ENCODE assay signal across 10 mouse cellular contexts in the genomic region with DNA sequence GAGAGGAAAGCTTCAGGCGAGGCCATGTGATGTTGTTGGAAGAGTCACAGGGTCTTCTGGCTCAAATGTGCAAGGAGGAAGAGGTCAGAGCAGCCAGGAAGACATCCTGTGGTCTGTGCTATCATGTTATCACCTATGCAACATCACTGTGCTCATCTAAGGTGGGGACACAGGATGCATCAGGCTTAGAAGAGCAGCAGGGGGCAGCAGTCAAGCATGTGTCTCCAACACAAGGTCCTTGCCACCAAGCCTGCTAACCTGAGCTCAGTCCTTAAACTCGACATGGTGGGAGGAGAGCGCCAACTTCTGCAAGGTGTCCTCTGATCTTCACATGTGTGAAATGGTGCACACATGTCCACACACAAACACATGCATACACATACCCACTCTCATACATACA. TPM values are rescaled to one million over a fixed set of nuclear protein-coding genes. Genes with fewer than 3 reads are reported as not detected.
DNase-seq lines count a peak whose midpoint lies in the region; ATAC-seq and TF ChIP-seq lines count a peak whose summit lies in the region.
"Had no signal": no experiment of that assay in that cellular context is flagged by ENCODE, and none has a peak within 500 bp of the region (broad histone marks: within the 10 kb centered on the region; RNA-seq: fewer than 3 reads in every experiment).

No protein-coding gene starts in this region.

- H3K4me3 ChIP-seq in layer of hippocampus, adult 2 months, result no peak overlapping the region
- peak overlapping the region; percentile 33 for H3K4me3 ChIP-seq in megakaryocyte, embryonic 14.5 days (replicated peaks)
- H3K4me3 ChIP-seq in forebrain, embryonic 15.5 days, result no peak overlapping the region
- H3K4me3 ChIP-seq: liver, embryonic 15.5 days had no signal

- H3K27ac ChIP-seq in layer of hippocampus, adult 2 months, result peak overlapping the region; percentile 86
- H3K27ac ChIP-seq in forebrain, embryonic 15.5 days (replicated peaks), result no peak overlapping the region
- H3K27ac ChIP-seq: liver, embryonic 15.5 days had no signal

- no peak overlapping the region for H3K9ac ChIP-seq in forebrain, embryonic 15.5 days (replicated peaks)
- H3K9ac ChIP-seq: liver, embryonic 15.5 days had no signal

- ATAC-seq in CD4-positive, CD25-positive, alpha-beta regulatory T cell, adult 4 months, result peak; percentile 61
- ATAC-seq in forebrain, embryonic 15.5 days (replicated peaks), result no peak

- peaks cover 3% of the 10 kb centered on the region; the same call in 1 of the 2 replicates for H3K4me1 ChIP-seq in megakaryocyte, embryonic 14.5 days
- peaks cover 11% of the 10 kb centered on the region for H3K4me1 ChIP-seq in forebrain, embryonic 15.5 days
- H3K4me1 ChIP-seq: liver, embryonic 15.5 days had no signal

- WGBS in forebrain, embryonic 15.5 days, result 83% methylated on average over 3 of the region's 3 CpGs

- TF ChIP-seq CTCF in layer of hippocampus, adult 2 months (conservative IDR thresholded peaks at IDR 0.05), result peak; percentile 68

- H3K9me3 ChIP-seq in megakaryocyte, embryonic 14.5 days, result peaks cover 6% of the 10 kb centered on the region
- no peaks in the 10 kb centered on the region for H3K9me3 ChIP-seq in forebrain, embryonic 15.5 days
- H3K9me3 ChIP-seq: liver, embryonic 15.5 days had no signal

- H3K4me2 ChIP-seq in forebrain, embryonic 15.5 days (replicated peaks), result no peak overlapping the region
- H3K4me2 ChIP-seq: liver, embryonic 15.5 days had no signal

- peak; percentile 28 for DNase-seq in adrenal gland, postnatal 14 days
- no peak for DNase-seq in adrenal gland, adult 8-10 months
- no peak for DNase-seq in layer of hippocampus, adult 2 months (ENCODE audit: low spot score in 2 of 2)
- no peak for DNase-seq in layer of hippocampus, postnatal 36 days
- no peak for DNase-seq in c-Kit-positive CD71-positive TER-119-positive erythroid progenitor cells, embryonic 14.5 days (ENCODE audit: low spot score)
- DNase-seq: kidney, adult 18-20 months had no signal

- H3K36me3 ChIP-seq in megakaryocyte, embryonic 14.5 days (replicated peaks; ENCODE audit: low read length), result no peaks in the 10 kb centered on the region
- H3K36me3 ChIP-seq in forebrain, embryonic 15.5 days, result no peaks in the 10 kb centered on the region
- H3K36me3 ChIP-seq: liver, embryonic 15.5 days had no signal

- H3K27me3 ChIP-seq in megakaryocyte, embryonic 14.5 days (replicated peaks), result peaks cover 8% of the 10 kb centered on the region
- H3K27me3 ChIP-seq in forebrain, embryonic 15.5 days, result no peaks in the 10 kb centered on the region
- H3K27me3 ChIP-seq: liver, embryonic 15.5 days had no signal

RNA-seq across cellular contexts. Expression of gene Arsb, which starts 13.9 kb away (rescaled TPM):
- total RNA-seq in adrenal gland, postnatal 14 days (2021), result 32.8 and 36.1 TPM in 2 replicates
- total RNA-seq in adrenal gland, adult 8-10 months (2022), result 10 to 100 TPM; 46.8 to 54.0 (median 48.8) TPM
- total RNA-seq in layer of hippocampus, adult 2 months (2021), result 10 to 100 TPM; 87.0 to 95.3 TPM
- total RNA-seq in layer of hippocampus, postnatal 36 days (2021), result 10 to 100 TPM; 83.4 to 88.0 TPM
- polyA plus RNA-seq in CD4-positive, CD25-positive, alpha-beta regulatory T cell, adult 4 months (2017; shearing (Covaris generic)), result 1 to 10 TPM; 8.7 to 9.1 TPM
- 0.94 and 2.6 TPM in 2 replicates for polyA plus RNA-seq in megakaryocyte, embryonic 14.5 days (2012; ENCODE audit: insufficient read depth, low replicate concordance)
- polyA plus RNA-seq in forebrain, embryonic 15.5 days (2015; fragmentation: Nextera tagmentation; extraction: Ambion mirVana), result 8.1 and 8.2 TPM in 2 replicates
